Mouse (Mus musculus) left cerebral cortex, adult 11 months (tissue): ENCODE measurements at regions not wholly inside any gene's neighbourhood (a gene's known extent, or its start where the extent isn't known, plus 50 kb on each side); places are given as distances from the start of the nearest gene placed in this dataset.

ENCODE experiments used
- DNase-seq: peaks from one replicate; pipeline ENCODE4 v3.0.0; 2022; ENCODE audit warnings: low spot score

DNA sequence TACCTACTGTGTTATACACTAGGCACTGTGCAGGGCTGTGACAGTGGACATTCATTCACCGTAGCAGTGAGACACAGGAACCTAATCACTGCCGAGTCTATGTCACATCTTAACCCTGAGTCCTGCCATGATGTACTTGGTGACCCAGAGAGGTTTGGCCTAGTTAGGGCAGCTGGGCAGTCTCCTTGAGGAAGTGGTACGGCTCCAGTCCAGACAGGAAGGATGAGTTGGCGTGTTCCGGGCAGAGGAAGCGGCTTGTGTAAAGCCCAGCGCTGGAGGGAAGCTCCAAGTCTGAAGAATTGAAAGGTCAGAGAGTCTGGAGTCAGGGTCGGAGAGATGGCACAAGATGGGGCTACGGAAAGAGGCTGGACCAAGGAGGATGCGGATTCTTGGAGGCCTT, 99.4 kb upstream of the Smim15 start:
- no peak for DNase-seq

DNA sequence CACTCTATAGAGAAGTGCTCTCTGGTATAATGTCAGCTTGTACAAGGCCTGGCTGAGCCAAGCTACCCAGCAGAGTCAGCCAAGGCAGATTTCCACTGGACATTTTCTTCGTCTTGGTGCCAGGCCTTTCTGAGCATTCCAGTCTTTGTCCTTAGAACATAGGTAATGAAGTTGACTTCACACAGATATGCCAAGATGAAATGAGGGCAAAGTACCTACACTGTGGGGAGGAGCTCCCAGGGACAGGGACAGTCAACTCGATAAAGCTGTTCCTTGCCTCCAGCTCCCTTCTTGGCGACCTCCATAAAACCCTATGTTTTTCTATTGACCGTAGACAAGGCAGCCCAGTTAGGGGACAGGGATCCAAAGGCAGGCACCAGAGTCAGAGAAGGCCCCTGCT, 101.3 kb upstream of the Smim15 start:
- DNase-seq = no peak

DNA sequence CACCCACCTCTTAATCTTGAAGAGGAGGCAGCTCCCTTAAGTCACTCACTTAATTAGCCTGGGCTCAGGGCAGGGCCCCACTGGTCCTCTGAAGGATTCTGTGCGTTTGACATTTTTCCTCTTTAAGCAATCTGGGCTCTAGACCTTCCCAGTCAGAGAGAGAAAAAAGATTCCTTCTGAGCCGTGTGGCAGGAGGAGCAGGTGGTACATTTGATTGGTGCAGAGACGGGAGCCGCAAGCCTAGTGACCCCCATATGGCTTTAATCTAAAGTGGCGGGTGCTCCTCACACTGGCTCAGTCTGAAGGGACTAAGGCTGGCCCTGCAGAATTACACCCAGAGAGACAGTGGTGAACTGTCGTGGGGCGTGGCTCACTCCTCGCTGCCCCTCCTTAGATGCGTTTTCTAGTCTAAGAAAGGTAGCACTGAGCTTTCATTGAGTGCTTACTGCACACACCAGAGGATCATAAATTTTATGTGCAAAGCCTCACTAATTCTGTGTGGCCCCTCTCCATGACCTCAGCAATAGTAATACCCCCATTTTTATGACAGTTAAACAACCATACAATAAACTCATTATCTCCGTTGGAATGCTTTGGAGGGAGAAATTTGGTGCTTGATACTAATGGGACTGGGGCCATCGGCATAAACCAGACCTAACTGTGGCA, 101.8 kb upstream of the Smim15 start:
- no peak for DNase-seq

DNA sequence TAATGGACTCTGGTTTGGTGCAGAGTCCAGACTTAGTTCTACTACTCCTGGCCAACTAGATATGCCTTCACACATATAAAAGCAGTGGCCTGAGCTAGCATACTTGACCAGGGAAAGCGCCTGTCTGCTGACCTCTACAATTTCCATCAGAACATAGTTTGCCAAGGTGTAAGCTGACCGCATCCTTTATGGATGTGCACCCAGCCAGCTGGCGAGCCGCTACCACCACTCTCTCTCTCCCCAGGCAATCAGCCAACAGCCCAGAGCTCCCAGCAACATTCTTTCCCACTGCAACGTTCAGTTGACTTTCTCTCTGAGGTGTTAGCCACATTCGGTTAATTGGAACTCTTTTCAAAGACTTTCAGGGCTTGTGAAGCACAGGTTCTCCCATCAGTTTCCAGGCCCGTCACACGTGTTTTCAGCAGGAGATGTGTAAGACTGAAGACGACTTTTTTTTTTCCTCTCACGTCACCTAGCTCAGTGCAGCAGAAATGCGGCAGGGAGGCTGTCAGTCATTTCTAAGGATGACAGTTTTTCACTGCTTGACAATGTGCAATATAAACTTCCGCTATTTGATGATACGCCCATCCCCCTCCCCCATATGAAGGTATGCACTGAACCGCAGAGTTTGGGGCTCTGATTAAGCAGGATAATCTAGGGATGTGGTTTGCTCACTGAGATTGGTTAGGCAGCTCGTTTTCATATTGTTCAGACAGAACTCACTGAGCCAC, 104.2 kb upstream of the Smim15 start:
- no peak for DNase-seq

DNA sequence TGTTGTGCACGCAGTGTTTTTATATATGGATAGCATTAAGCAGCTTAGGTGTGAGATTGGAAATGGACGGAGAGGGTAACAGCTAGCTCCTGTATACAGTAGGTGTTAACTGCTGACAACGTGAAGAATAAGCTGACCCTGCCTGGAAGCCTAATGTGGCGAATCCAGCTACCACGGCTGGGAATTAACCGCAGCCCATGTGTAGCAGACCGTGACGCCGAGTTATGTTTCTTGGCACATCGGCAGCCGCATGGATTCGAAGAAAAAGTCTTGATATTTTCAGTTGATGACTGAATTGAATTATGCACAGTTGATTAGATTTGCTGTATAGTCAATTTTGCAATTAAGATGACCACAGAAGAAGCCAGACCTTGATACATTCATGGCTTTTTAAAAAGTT, 108.6 kb upstream of the Smim15 start:
- no peak for DNase-seq

DNA sequence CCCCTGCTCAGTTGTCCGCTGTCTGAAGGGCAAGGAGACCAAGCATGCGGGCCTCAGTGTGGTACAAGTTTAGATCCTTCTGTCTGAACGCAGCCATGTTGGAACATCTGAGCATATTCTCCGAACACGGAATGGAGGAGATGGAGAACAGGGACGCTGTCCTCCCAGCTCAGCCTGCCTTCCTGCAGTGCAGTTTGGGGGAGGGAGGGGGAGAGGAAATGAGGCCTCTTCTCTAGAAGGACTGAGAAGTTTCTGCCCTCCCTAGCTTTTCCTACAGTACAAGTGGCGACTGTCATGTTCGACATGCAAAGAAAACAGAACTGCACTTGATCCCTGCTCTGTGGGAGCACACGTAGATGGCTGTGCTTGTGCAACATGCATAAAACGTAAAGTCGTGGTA, 109.6 kb upstream of the Smim15 start:
- DNase-seq = no peak

DNA sequence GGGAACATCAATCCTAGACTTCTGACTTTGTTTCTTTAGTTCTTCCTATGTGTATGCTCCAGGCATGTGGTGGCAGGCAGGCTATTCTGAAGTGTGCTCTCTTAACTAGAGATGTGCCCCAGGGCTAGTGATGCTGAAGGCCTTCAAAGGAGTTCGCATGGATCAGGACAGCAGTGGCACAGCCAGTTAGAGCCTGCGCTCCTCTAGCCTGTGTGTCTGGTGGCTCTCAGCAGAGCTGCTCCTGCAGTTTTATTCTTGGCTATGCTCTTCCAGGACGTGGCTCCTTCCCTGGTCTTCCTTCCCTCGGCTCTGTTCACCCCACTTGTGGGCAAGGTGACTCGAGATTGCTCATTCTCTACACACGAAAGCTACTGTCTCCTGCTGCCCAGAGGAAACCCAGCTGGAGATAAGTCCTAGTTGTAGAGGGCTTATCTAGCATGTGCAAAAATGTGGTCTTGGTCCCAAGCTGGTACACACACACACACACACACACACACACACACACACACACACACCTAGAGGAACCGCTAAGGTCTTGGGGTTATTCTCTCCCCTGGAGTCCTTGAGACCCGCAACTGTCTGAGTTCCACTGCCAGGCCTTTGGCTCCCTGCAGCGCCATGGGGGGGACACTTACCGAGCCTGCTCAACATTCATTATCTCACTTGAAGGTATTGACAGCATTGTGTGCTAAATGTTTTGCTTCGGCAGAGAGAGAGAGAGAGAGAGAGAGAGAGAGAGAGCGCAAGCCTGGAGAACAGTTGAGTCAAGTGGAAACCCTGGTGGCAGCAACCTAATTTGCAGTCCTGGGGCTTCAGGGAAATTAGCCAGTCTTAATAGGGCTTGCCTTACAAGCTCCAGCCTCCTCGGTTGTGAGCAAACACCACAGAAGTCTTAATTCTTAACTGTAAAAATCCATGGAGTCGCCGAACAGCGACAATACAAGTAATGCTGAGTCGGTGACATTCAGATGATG, 110.4 kb upstream of the Smim15 start:
- DNase-seq = no peak

DNA sequence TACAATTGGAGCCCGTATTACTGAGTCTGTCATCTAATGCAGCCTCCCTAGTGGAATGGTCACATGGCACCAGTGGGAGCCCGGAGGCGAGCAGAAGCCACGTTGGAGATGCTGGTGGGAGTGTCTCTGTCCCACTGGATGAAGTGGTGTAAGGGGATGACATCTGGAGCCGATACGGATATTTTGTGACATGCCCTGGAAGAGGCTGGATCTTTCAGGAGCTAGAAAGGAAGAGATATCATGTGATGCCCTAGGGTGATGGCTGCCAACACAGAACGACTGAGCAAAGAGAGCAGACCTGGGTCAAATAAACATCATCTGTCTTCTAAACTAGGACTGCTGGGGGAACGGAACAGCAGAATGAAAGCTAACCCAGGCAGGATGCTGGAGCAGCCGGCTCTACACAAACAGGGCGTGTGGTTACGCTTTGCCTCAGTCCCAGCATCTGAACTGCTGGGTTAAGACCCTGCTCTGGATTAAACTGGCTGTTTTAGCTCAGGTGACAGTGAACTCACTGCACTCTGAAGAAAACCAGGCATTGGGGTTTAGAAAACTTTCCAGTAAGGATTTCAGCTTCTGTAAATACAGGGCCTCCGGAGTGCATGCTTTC, 111.7 kb upstream of the Smim15 start:
- no peak for DNase-seq

DNA sequence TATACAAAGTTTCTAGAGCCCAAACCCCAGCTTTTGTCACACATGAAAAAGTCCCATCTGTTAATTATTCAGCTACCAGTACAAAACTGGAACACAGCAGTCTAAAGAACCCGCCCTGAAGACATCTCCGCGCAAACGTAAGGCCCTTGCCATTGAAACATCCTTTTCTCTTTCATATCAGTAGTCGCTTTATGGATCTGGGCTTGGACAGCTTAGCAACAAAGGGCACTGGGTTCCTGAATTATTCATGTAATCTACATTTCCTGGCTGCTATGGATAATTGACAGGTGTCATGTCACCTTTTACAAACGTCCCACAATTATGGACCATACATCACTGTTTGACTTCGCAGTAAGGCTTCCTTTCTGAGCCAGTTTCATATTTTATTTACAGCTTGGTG, 113.0 kb upstream of the Smim15 start:
- DNase-seq = no peak

DNA sequence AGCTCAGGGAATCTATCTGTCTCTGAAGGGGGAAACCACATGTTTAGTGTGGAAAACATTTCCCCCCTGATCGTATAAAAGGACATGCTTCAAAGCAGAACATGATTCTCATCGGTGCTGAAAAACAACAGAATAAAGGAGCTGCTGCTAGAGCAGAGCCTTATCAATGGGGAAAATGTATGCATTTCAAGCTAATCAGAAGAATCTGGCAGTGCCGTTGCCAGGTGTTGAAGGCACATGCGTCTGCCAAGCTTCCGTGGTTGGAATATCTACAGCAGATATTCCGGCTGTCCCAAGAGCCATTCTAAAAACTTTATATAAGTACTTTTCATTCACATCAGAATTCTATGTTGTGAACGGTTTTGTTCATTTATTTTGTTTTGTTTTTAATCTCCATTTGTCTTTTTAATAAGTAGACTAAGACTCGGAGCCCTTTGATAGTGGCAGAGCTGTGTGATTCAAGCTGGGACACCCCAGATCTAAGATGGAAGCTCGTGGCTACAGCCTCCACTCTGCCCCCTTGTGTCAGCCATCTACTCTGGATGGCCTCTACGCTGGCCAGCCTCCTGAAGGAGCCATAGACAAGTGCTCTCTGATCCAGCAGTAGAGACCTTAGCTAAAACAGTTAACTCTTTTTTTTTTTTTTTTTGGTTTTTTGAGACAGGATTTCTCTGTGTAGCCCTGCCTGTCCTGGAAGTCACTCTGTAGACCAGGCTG, 116.6 kb upstream of the Smim15 start:
- no peak for DNase-seq

DNA sequence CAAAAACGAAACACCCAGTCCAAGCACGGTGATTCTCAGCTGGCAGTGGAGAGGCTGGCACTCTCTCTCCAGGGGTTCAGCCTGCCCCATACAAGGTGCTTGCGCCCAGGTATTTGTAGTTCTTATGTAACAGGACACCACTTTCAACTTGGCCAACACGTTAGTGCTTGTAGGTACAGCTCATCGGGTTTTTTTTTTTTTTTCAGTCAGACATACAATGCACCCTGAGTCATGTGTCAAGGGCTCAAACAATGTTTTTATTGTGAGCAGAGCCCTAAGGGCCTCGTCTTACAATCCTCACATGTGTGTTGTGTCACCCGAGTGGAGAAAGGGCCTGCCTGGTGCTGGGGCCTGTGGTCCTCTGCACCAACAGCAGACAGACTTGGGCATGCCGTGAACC, 118.8 kb upstream of the Smim15 start:
- no peak for DNase-seq

DNA sequence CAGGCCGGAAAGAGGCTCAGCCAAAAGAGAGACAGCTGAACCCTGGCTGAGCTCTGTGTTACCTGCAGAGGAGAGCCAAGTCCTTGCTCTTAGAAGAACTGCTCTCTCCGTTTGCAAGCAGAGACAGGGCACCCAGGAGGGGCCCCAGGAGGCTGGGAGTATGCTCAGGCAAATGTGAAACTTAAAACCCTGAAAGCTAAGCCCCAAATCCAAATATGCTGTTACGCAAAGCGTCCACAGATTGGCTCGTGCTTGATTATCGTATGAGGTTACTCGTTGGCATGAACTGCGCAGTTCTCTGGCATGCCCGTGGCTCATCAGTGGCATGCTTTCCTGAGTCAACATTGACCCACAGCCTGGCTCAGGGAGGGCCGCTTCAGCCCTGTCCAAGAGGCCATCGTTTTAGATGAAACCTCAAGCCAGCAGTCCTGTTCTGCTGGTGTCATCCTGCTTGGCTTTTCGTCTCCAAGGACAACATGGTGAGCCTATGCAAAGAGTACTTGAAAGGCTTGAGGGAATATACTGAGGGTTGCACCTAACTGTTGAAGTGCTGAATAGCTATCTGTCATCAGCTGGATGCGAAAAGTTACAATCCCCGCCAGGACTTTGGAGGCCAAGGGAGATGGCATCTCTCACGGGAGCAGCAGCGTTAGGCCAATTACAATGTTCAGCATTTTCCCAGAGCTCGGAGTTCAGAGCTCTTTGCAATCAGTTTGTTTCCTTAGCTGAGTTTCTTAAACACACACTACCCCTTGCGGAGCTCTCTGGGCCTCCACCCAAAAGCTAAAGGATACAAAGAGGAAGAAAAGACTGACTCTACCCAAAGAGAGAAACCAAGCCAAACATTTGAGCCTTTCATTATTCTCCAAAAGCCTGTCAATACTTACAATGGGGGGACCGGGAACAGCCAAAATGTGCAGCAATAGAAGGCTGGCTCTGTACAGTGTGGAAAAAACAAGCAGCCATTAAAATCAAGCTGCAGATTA, 120.8 kb upstream of the Smim15 start:
- peak; percentile 21 for DNase-seq

DNA sequence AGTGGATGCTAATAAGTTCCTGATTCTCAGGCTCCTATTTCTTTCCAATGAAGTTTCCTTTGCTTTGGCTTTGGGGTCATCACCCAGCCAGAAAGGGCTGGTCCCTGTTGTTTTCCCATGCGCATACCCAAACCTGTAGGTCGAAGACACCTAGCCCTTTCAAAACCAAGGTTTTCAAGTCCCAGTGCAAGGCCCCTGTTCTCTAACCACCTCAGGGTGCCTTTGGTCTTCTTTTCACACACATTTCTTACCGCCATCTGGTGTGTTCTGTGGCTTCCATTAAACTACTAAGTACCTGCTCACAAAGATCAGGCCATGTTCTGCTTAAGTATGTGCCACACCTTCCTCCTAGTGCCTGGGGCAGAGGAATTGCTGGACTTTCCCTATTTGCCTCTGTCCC, 124.8 kb upstream of the Smim15 start:
- DNase-seq = no peak

DNA sequence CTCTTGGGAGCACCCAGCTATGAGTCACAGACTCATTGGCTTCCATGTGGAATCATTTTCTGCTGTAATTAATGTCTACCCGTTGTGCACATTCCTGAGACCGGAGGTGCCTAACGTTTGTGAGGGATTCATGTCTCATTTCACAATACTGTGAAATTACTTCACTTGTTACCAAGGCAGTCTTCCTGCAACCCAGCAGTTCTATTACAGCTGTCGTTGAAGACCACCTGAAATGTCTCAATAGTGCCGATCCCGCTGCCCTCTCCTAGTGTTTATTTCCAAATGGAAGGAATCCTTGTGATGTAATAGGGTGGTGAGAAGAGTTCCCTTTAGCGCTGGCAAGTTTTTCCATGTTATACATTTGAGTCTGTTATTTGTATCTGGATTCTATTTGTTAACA, 125.8 kb upstream of the Smim15 start:
- no peak for DNase-seq

DNA sequence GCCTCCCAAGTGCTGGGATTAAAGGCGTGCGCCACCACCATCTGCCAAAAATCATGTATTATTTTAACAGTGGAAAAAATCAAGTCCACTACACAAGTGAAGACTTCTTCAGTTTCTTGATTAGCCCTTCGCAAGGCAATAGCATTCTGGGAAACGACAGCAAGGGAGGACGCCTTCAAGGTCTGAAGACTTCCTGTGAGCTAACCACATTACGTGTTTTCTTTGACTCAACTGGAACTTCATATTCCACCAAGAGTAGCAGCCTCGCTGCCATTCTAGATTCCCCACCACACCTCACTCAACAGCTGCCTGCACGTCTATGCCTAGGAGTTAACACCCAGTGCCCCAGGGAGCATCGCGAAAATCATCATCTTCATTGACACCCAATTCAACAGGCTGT, 126.2 kb upstream of the Smim15 start:
- no peak for DNase-seq

DNA sequence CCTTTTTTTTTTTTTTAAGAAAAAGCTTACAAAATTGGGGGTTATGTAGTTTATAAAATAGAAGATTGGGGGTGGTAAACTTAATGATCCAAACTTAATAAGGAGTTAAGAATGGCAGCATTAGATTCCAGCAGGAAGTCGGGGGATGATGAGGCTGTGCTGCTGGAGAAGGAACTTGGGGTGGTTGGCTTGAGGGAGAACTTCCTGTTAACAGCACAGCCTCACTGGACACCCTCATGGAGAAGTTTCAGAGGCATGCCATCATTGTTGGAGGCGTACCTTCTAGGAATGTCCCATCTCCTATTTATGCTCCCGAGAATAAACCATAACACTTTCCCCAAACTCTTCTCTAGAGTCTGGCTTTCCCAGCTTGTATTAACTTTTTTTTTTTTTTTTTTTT, 126.7 kb upstream of the Smim15 start:
- no peak for DNase-seq

DNA sequence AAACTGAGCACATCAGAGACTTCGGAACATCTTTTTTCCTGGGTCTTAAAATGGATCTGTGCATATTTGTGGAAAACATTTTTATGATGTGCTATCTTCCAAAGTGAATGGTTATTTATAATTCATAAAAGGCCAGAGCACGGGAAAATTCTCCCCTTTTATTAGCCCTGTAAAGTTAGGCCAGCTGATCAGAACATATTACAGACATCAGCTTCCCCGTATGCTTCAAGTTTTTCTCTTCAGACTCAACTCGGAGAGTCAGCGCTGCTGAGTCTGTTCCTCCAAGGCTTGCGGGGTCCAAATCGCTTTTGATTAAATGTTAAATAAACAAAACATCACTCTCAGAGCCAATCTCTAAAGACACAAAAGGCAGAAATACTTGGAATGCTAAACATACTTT, 134.1 kb upstream of the Smim15 start:
- DNase-seq = no peak

DNA sequence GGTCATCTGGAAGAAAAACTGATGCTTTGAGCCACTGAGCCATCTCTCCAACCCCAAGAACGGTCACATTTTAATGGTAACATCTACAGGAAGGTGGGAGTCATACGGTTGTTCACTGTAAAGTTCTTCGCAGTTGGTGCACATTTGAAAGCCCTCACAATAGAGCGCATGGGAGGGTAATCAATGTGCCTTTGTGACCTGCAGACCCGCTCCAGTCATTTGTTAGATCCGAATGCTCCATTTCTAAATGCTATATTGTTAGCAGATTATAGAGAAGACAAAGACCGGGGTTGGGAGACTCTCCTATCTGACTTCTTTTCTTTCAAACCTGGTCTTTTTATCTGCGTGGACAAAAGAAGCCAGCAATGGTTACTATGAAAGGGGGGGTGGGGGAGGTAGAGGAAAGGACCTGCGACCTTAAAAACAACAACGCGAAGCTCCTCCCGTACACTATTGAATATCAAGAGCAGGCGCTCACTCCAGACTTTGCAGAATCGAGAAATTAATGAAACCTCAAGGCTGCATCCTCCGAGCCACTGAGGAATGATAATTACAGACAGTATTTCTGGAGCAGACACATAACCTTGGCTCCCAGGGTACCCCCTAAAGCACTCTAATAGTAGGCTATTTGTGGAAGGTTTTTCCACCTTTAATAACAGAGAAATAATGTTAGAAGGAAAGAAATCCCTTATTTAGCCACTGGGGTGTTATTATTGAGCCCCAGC, 134.7 kb upstream of the Smim15 start:
- no peak for DNase-seq

DNA sequence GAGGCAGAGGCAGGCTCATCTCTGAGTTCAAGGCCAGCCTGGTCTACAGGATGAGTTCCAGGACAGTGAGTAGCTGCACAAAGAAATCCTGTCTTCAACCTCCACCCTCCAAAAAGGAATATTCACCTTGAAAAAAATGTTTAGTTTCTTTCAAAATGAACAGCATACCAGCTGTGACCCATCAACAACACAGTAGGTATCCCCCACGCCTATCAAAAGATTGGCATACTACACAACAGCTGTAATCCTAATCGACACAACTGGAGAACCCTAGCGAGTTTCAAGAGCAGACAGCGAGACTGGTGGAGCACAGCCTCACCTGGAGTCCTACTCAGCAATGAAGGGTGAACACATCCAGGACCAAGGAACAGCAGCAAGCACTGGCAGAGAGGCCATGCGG, 136.3 kb upstream of the Smim15 start:
- DNase-seq = no peak

DNA sequence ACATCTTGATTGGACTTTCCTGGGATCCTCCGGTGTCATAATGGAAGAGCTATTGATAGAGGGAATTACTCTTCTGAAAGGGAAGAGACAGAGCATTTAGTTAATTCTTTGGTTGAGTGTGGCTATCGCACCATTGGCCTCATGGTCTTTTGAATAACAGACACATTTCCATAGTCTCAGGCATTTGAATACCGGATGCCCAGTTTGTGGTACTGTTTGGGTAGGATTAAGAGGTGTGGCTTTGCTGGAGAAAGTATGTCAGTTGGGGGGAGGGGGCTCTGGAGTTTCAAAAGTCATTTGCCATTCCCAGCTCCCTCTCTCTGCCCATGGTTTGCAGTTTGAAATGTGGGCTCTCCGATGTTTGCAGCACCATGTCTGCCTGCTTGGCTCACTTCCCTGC, 139.4 kb upstream of the Smim15 start:
- DNase-seq = no peak
